Mouse (Mus musculus): ENCODE measurements around the gene Pinlyp. TPM values are rescaled to one million over a fixed set of nuclear protein-coding genes. Genes with fewer than 3 reads are reported as not detected.

Pinlyp gene
- polyA plus RNA-seq, 1 experiment: not detected

DNA sequence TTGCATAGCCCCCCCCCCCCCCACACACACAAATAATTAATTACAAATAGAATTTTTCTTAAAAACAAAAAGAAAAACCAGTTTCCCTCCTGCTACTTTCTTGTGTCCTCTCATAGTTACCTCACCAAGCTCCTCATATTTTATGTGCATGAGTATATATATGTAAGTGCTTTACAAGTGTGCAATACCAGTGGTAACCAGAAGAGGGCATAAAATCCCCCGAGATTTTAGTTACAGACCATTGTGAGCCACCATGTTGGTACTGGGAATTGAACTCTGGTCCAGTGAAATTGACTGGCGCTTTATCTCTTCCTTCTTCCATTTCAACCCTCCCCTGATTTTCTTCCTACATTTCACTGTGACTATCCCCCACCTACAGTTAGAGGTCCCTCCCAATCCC, 1.4 kb downstream of the Pinlyp start:
- Histone ChIP-seq H3K4me3 (ENCODE audit: insufficient read depth, low read depth, low read length) (no peak overlapping the region), H3K36me3 (ENCODE audit: control insufficient read depth, insufficient read depth, low read length) (no peaks in the 10 kb centered on the region), H3K27me3 (replicated peaks; ENCODE audit: control insufficient read depth, insufficient read depth, low read length) (no peaks in the 10 kb centered on the region), H3K27ac (ENCODE audit: insufficient read depth, low read depth, low read length) (no peak overlapping the region), H3K4me1 (ENCODE audit: control insufficient read depth, insufficient read depth, low read length) (peaks cover 11% of the 10 kb centered on the region)
- TF ChIP-seq POLR2A (IDR thresholded peaks at IDR 0.05; ENCODE audit: low read depth, low read length) (no peak), CTCF (conservative IDR thresholded peaks at IDR 0.05; ENCODE audit: insufficient read depth, insufficient read length, low read depth, low read length) (no peak)
- DNase-seq: no peak
- 93% methylated on average over 2 of the region's 2 CpGs for WGBS

DNA sequence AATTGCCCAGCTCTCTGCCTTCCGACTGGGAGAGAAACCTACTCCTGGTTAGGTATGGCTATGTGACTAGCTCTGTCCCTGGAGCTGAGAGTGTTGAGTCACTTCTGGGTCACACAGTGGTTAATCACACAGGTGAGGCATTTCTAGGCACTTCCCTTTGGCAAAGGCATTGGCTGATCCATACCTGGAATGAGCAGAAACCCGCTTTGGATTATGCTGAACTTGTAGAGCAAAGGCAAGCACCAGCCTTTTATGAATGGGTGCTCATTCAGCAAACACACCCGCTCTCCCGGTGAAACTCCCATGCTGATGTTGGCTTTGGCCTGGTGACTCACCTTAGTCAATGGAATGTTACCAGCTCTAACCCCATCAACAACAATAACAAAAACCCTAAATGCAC, 6.2 kb downstream of the Pinlyp start:
- H3K27ac ChIP-seq (ENCODE audit: insufficient read depth, low read depth, low read length): no peak overlapping the region
- WGBS: 78% methylated on average over 4 of the region's 4 CpGs
- TF ChIP-seq CTCF (conservative IDR thresholded peaks at IDR 0.05; ENCODE audit: insufficient read depth, insufficient read length, low read depth, low read length) (no peak), POLR2A (IDR thresholded peaks at IDR 0.05; ENCODE audit: low read depth, low read length) (no peak)
- H3K36me3 ChIP-seq (ENCODE audit: control insufficient read depth, insufficient read depth, low read length): no peaks in the 10 kb centered on the region
- DNase-seq: no peak
- H3K27me3 ChIP-seq (replicated peaks; ENCODE audit: control insufficient read depth, insufficient read depth, low read length): no peaks in the 10 kb centered on the region
- H3K4me1 ChIP-seq (ENCODE audit: control insufficient read depth, insufficient read depth, low read length): 0 out of 2 replicates have a peak, but pooled peaks cover 2% of the 10 kb centered on the region
- H3K4me3 ChIP-seq (ENCODE audit: insufficient read depth, low read depth, low read length): no peak overlapping the region

DNA sequence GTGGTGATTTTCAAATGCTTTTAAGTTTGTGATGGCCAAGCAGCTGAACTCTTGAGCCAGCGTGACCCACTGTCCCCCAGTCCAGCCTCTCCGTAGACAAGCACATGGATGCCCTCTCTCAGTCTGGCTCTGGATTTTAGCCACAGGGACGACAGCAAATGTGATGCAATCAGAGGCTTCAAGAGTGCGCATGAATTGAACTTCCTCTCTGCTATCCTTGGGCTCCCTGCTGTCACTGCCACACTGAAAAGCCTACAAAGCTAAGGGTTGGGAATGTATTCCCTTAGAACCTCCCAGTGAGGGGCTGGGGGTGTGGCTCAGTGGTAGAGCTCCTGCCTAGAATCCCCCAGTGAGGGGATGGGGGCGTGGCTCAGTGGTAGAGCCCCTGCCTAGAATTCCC, 7.2 kb downstream of the Pinlyp start:
- Histone ChIP-seq H3K27ac (ENCODE audit: insufficient read depth, low read depth, low read length) (no peak overlapping the region), H3K4me3 (ENCODE audit: insufficient read depth, low read depth, low read length) (no peak overlapping the region), H3K4me1 (ENCODE audit: control insufficient read depth, insufficient read depth, low read length) (0 out of 2 replicates have a peak, but pooled peaks cover 2% of the 10 kb centered on the region), H3K27me3 (replicated peaks; ENCODE audit: control insufficient read depth, insufficient read depth, low read length) (no peaks in the 10 kb centered on the region), H3K36me3 (ENCODE audit: control insufficient read depth, insufficient read depth, low read length) (no peaks in the 10 kb centered on the region; the same call in 1 of the 2 replicates)
- DNase-seq: no peak
- WGBS: 85% methylated on average over 5 of the region's 5 CpGs
- no peak for TF ChIP-seq CTCF (conservative IDR thresholded peaks at IDR 0.05; ENCODE audit: insufficient read depth, insufficient read length, low read depth, low read length)
- no peak for TF ChIP-seq POLR2A (IDR thresholded peaks at IDR 0.05; ENCODE audit: low read depth, low read length)

DNA sequence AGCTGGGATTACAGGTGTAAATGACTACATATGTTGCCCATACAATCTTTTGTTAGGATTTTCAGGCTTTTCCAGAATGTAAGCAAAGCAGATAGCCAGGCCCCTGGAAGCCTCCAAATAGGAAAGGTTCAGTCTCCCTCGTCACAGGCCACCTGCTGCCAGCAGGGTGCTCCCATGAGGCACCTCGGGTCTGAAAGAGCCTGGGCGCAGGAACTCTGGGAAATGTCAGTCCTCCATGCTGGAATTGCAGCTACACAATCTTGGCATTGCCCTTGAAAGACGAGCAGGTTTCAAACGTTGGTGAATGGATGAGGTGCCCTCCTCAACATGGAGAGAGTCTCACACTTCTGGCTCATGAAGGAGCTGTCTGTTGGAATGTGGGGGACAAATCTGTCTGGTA, 7.8 kb downstream of the Pinlyp start:
- Histone ChIP-seq H3K27ac (ENCODE audit: insufficient read depth, low read depth, low read length) (no peak overlapping the region), H3K36me3 (ENCODE audit: control insufficient read depth, insufficient read depth, low read length) (no peaks in the 10 kb centered on the region; the same call in none of the 2 replicates), H3K4me1 (ENCODE audit: control insufficient read depth, insufficient read depth, low read length) (0 out of 2 replicates have a peak, but pooled peaks cover 2% of the 10 kb centered on the region), H3K4me3 (ENCODE audit: insufficient read depth, low read depth, low read length) (no peak overlapping the region), H3K27me3 (replicated peaks; ENCODE audit: control insufficient read depth, insufficient read depth, low read length) (no peaks in the 10 kb centered on the region)
- 28% methylated on average over 5 of the region's 5 CpGs for WGBS
- peak; percentile 62 for DNase-seq
- TF ChIP-seq CTCF (conservative IDR thresholded peaks at IDR 0.05; ENCODE audit: insufficient read depth, insufficient read length, low read depth, low read length): peak; percentile 35
- no peak for TF ChIP-seq POLR2A (IDR thresholded peaks at IDR 0.05; ENCODE audit: low read depth, low read length)

DNA sequence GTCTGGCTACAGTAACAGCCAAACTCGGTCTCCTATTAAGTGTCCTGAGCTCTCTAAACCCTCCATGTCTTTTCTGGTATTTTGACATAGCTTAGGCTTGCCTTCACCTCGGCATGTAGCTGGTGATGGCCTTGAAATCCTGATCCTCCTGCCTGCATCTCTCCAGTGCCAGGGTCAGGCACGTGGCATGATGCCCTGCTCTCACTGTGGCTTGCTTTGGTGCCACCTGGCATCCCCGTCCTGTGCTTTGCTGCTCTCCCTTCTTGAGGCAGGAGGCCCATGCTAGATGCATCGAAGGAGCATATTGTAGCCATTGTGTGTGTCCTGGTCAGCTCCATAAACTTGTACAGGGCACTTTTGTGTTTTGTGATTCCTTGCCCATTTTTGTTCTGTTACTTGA, 8.3 kb downstream of the Pinlyp start:
- H3K27ac ChIP-seq (ENCODE audit: insufficient read depth, low read depth, low read length): no peak overlapping the region
- H3K27me3 ChIP-seq (replicated peaks; ENCODE audit: control insufficient read depth, insufficient read depth, low read length): no peaks in the 10 kb centered on the region
- 0 out of 2 replicates have a peak, but pooled peaks cover 2% of the 10 kb centered on the region for H3K4me1 ChIP-seq (ENCODE audit: control insufficient read depth, insufficient read depth, low read length)
- 44% methylated on average over 5 of the region's 5 CpGs for whole genome bisulfite sequencing
- no peak overlapping the region for H3K4me3 ChIP-seq (ENCODE audit: insufficient read depth, low read depth, low read length)
- DNase-seq: no peak
- no peaks in the 10 kb centered on the region; the same call in none of the 2 replicates for H3K36me3 ChIP-seq (ENCODE audit: control insufficient read depth, insufficient read depth, low read length)
- no peak for TF ChIP-seq CTCF (conservative IDR thresholded peaks at IDR 0.05; ENCODE audit: insufficient read depth, insufficient read length, low read depth, low read length)
- TF ChIP-seq POLR2A (IDR thresholded peaks at IDR 0.05; ENCODE audit: low read depth, low read length): no peak

DNA sequence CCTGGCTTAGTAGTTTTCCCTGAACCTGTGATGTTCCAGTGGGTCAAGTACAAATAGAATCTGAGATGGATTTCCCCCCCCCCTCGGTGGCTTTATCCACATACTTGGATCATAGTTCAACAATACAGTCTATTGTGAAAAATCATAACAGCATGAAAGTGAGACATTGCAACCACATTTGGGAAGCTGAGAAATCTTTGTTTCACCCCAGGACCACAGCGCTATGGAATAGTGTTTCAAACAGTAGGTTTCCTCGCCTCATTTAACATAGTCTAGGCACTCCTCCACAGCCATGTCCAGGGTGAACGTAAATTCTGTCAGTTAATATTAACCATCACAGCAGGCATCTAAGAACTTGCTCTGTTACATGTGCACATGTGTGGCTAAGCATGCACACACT, 8.8 kb downstream of the Pinlyp start:
- 36% methylated on average over 4 of the region's 4 CpGs for WGBS
- H3K27me3 ChIP-seq (replicated peaks; ENCODE audit: control insufficient read depth, insufficient read depth, low read length): no peaks in the 10 kb centered on the region
- H3K36me3 ChIP-seq (ENCODE audit: control insufficient read depth, insufficient read depth, low read length): no peaks in the 10 kb centered on the region; the same call in none of the 2 replicates
- H3K27ac ChIP-seq (ENCODE audit: insufficient read depth, low read depth, low read length): no peak overlapping the region
- peak; percentile 32 for DNase-seq
- TF ChIP-seq POLR2A (IDR thresholded peaks at IDR 0.05; ENCODE audit: low read depth, low read length): no peak
- no peak for TF ChIP-seq CTCF (conservative IDR thresholded peaks at IDR 0.05; ENCODE audit: insufficient read depth, insufficient read length, low read depth, low read length)
- no peak overlapping the region for H3K4me3 ChIP-seq (ENCODE audit: insufficient read depth, low read depth, low read length)
- H3K4me1 ChIP-seq (ENCODE audit: control insufficient read depth, insufficient read depth, low read length): 0 out of 2 replicates have a peak, but pooled peaks cover 2% of the 10 kb centered on the region

DNA sequence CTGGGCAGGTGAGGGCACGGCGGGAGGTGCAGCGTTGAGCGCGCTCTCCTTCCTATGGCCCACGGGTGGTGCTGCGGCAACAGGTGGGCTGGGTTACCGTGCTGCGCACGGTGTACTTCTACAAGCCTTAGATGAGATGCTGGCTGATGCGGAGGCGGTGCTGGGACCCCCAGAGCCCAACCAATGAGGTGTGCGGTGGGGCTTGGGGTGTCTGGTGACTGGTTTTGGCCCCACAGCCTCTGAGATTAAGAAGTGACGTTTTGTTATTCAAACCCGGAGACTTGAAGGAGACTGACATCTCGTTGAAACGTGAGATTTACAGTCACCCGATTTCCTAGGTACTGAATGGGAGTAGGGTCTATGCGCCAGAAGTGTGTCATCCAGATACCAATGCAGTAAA, 11.6 kb downstream of the Pinlyp start:
- peaks cover 7% of the 10 kb centered on the region for H3K4me1 ChIP-seq (ENCODE audit: control insufficient read depth, insufficient read depth, low read length)
- no peak overlapping the region for H3K4me3 ChIP-seq (ENCODE audit: insufficient read depth, low read depth, low read length)
- WGBS: 73% methylated on average over 19 of the region's 19 CpGs
- no peak overlapping the region for H3K27ac ChIP-seq (ENCODE audit: insufficient read depth, low read depth, low read length)
- H3K27me3 ChIP-seq (replicated peaks; ENCODE audit: control insufficient read depth, insufficient read depth, low read length): no peaks in the 10 kb centered on the region
- H3K36me3 ChIP-seq (ENCODE audit: control insufficient read depth, insufficient read depth, low read length): no peaks in the 10 kb centered on the region; the same call in none of the 2 replicates
- no peak for TF ChIP-seq CTCF (conservative IDR thresholded peaks at IDR 0.05; ENCODE audit: insufficient read depth, insufficient read length, low read depth, low read length)
- TF ChIP-seq POLR2A (IDR thresholded peaks at IDR 0.05; ENCODE audit: low read depth, low read length): no peak
- DNase-seq: no peak

Measured in kidney, adult 2 months (tissue).